Mouse (Mus musculus) embryo, embryonic 11 days (tissue): ENCODE measurements around the gene Ccdc158.

ENCODE experiments used
- DNase-seq: peaks from one replicate; pipeline ENCODE4 v3.0.0-alpha.2; 2015

Gene Ccdc158

GRCm38 (mm10) chr5:92684715-92685460 lies 9.8 kb upstream of the Ccdc158 start:
- DNase-seq, result no peak

GRCm38 (mm10) chr5:92683871-92684475 lies 8.9 kb upstream of the Ccdc158 start:
- no peak for DNase-seq

GRCm38 (mm10) chr5:92683351-92683807 lies 8.3 kb upstream of the Ccdc158 start, which contains the start of gene Shroom3:
Shroom3 (plus strand) TSS chr5:92683435.
- peak; percentile 70 for DNase-seq

- DNase-seq, result peak; percentile 78
These were observed 7.7 kb upstream of the Ccdc158 start for GRCm38 (mm10) chr5:92682621-92683348.

- DNase-seq, result no peak
These were observed 6.8 kb upstream of the Ccdc158 start for GRCm38 (mm10) chr5:92681861-92682260.

- peak; percentile 79 for DNase-seq
These were observed 4.4 kb upstream of the Ccdc158 start for GRCm38 (mm10) chr5:92679441-92679840.

- DNase-seq, result no peak
These were observed 476 bp upstream of the Ccdc158 start for GRCm38 (mm10) chr5:92675574-92675920.

GRCm38 (mm10) chr5:92666860-92667259 lies 8.2 kb downstream of the Ccdc158 start:
- DNase-seq, result no peak

GRCm38 (mm10) chr5:92664321-92664720 lies 10.8 kb downstream of the Ccdc158 start:
- DNase-seq, result no peak

- DNase-seq, result peak; percentile 65
These were observed 18.8 kb downstream of the Ccdc158 start for GRCm38 (mm10) chr5:92656256-92656655.

GRCm38 (mm10) chr5:92640861-92641260 lies 34.2 kb downstream of the Ccdc158 start:
- no peak for DNase-seq

- no peak for DNase-seq
These were observed 39.2 kb downstream of the Ccdc158 start for GRCm38 (mm10) chr5:92635891-92636290.

- no peak for DNase-seq
These were observed 40.2 kb downstream of the Ccdc158 start for GRCm38 (mm10) chr5:92634916-92635315.

GRCm38 (mm10) chr5:92633526-92633925 lies 41.5 kb downstream of the Ccdc158 start:
- DNase-seq, result peak; percentile 37

GRCm38 (mm10) chr5:92627896-92628295 lies 47.2 kb downstream of the Ccdc158 start:
- DNase-seq, result peak; percentile 20

- DNase-seq, result no peak
These were observed 53.2 kb downstream of the Ccdc158 start for GRCm38 (mm10) chr5:92621883-92622282.

- DNase-seq, result no peak
These were observed 62.3 kb downstream of the Ccdc158 start for GRCm38 (mm10) chr5:92612756-92613155.

GRCm38 (mm10) chr5:92607492-92608229 lies 67.4 kb downstream of the Ccdc158 start:
- no peak for DNase-seq

GRCm38 (mm10) chr5:92604452-92605247 lies 70.4 kb downstream of the Ccdc158 start:
- DNase-seq, result no peak

GRCm38 (mm10) chr5:92602691-92603690 lies 72.1 kb downstream of the Ccdc158 start, which contains the start of gene Stbd1:
Stbd1 (plus strand) TSS chr5:92603041.
- DNase-seq, result peak; percentile 87

- no peak for DNase-seq
These were observed 76.0 kb downstream of the Ccdc158 start for GRCm38 (mm10) chr5:92599030-92599429.
